Mouse (Mus musculus) testis, adult 2 months (tissue): ENCODE results near the gene Ttc17. TPM values are rescaled to one million over a fixed set of nuclear protein-coding genes. Genes with fewer than 3 reads are reported as not detected.

Experiments
- H3K27ac ChIP-seq: fragments of 200-500 bp; 2 replicates; pipeline ENCODE4 v1.5.1; 2012; ENCODE audit warnings: low read depth, low read length; ENCODE audit not compliant: control insufficient read depth, insufficient read depth
- H3K27me3 ChIP-seq: fragments of 200-500 bp; 2 replicates; pipeline ENCODE4 v1.6.1; 2012; ENCODE audit warnings: mild to moderate bottlenecking, low read length, moderate library complexity; ENCODE audit not compliant: control insufficient read depth, insufficient read depth
- H3K36me3 ChIP-seq: fragments of 200-500 bp; 2 replicates; pipeline ENCODE4 v1.6.1; 2012; ENCODE audit warnings: mild to moderate bottlenecking, low read length; ENCODE audit not compliant: control insufficient read depth, insufficient read depth
- H3K4me1 ChIP-seq: fragments of 200-500 bp; 2 replicates; pipeline ENCODE4 v1.6.1; 2012; ENCODE audit warnings: low read length; ENCODE audit not compliant: control insufficient read depth, insufficient read depth
- H3K4me3 ChIP-seq: fragments of 200-500 bp; 2 replicates; pipeline ENCODE4 v1.5.1; 2012; ENCODE audit warnings: low read depth, mild to moderate bottlenecking, low read length, moderate library complexity, mixed read lengths; ENCODE audit not compliant: control insufficient read depth
- CTCF ChIP-seq: fragments of 200-500 bp; IDR thresholded peaks from 2 replicates; pipeline ENCODE4 v1.5.1; 2012; ENCODE audit warnings: low read depth, mild to moderate bottlenecking, inconsistent platforms, low read length, moderate library complexity; ENCODE audit not compliant: control insufficient read depth, insufficient read depth, insufficient replicate concordance
- POLR2A ChIP-seq: fragments of 200-500 bp; IDR thresholded peaks from 2 replicates; pipeline ENCODE4 v1.6.1; 2012; ENCODE audit warnings: low read depth, mild to moderate bottlenecking, inconsistent platforms, low read length, moderate library complexity; ENCODE audit not compliant: control insufficient read depth
- polyA plus RNA-seq: library from polyadenylated mRNA; depleted of rRNA; stranded (reverse); fragments of >200 nt; gene quantifications from 2 replicates; pipeline ENCODE4 v1.2.3, GENCODE M21; 2012; rRNA removed

The Ttc17 gene
- polyA plus RNA-seq, 1 experiment = 4.3 TPM

DNA sequence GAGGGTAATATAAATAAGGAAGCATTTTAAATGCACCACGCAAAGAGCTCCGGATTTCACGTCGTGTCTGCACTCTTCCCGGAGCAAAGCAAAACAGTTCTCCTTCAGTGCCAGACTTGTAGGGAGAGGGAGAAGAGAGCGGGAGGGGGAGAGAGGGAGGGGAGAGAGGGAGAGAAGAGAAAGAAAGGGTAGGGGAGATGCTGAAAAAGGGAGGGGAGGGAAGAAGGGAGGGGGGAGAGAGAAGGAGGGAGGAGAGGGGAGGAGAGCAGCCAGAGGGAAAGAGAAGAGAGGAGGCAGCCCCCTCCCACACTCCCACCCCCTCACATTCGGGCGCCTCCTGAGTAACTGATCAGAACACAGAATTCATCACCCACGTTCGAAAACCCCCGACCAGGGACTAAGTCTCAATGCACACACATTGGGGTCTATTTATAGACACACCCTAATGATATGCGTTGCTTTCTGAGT lies 141.8 kb downstream of the Ttc17 start:
- H3K4me1 ChIP-seq = peaks cover 24% of the 10 kb centered on the region
- H3K27ac ChIP-seq = no peak overlapping the region
- no peaks in the 10 kb centered on the region for H3K27me3 ChIP-seq
- no peak for TF ChIP-seq CTCF
- H3K36me3 ChIP-seq = no peaks in the 10 kb centered on the region
- peak overlapping the region; percentile 50 for H3K4me3 ChIP-seq

- Histone ChIP-seq H3K36me3 (no peaks in the 10 kb centered on the region), H3K27ac (no peak overlapping the region), H3K4me1 (peaks cover 24% of the 10 kb centered on the region), H3K27me3 (no peaks in the 10 kb centered on the region), H3K4me3 (peak overlapping the region; percentile 50)
- TF ChIP-seq POLR2A (no peak), CTCF (no peak)
Measured at GRCm38 (mm10) chr2:94264006-94264405, 142.5 kb downstream of the Ttc17 start.

- no peaks in the 10 kb centered on the region for H3K27me3 ChIP-seq
- peak overlapping the region; percentile 56 for H3K4me3 ChIP-seq
- no peaks in the 10 kb centered on the region for H3K36me3 ChIP-seq
- TF ChIP-seq CTCF (no peak), POLR2A (no peak)
- no peak overlapping the region for H3K27ac ChIP-seq
- peaks cover 24% of the 10 kb centered on the region for H3K4me1 ChIP-seq
Measured at GRCm38 (mm10) chr2:94263530-94263937, 143.0 kb downstream of the Ttc17 start.

DNA sequence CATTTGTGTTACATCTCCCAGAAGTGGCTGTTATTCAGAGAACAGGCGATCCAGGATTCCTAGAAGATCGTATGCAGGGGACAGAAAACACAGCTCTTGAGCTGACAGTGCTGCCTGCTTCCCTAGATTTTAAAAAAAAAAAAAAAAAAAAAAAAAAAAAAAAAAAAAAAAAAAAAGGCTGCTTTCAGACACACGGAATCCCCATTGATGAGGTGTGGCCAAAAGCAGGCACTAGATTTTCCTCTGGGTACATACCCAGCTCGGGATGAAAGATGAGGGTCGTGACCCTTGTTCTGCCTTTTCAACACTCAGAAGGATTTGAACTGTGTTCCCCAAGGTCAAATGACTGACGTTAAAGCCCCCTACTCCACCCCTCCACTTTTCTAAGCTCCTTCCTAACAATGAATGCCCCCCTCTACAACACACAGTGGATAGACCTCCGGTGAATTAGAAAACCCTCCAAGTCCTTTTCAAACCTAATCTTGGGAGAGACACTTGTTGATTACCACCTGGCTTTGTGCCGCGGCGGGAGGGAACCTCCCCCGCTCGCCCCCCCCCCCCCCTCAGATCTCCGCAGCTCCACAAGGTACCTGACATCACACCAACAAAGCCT lies 143.5 kb downstream of the Ttc17 start:
- Histone ChIP-seq H3K4me1 (peaks cover 24% of the 10 kb centered on the region), H3K27ac (no peak overlapping the region)

DNA sequence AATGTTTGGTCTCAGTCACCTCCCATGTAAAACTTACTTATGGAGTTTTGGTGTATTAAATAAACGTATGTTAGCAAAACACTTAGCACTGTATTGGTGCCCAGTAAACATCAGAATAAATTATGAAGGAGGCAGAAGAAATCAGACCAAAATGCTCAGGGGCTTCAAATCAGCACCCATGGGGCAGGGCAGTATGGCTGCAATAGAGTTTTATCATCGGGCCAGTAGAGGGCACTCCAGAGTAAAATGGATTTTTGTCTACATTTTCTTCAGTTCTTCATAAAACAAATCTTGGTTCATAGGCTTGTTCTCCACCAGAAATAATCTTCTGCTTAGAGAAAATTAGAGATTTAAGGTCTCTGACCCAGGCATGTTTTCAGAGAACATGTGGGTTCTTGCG lies 152.4 kb downstream of the Ttc17 start:
- no peak overlapping the region for H3K27ac ChIP-seq

More for the DNA sequence above, 143.5 kb downstream of the Ttc17 start:
- peak overlapping the region; percentile 56 for H3K4me3 ChIP-seq
- H3K36me3 ChIP-seq = no peaks in the 10 kb centered on the region
- H3K27me3 ChIP-seq = no peaks in the 10 kb centered on the region
- TF ChIP-seq CTCF (no peak), POLR2A (no peak)

More for the DNA sequence above, 152.4 kb downstream of the Ttc17 start:
- Histone ChIP-seq H3K36me3 (no peaks in the 10 kb centered on the region), H3K4me3 (no peak overlapping the region), H3K27me3 (no peaks in the 10 kb centered on the region), H3K4me1 (peaks cover 3% of the 10 kb centered on the region)
- TF ChIP-seq POLR2A (no peak), CTCF (no peak; the same call in 1 of the 2 replicates)

Other genes with a start within 250 kb of the Ttc17 start
- gene Hsd17b12, start 248.7 kb downstream of the Ttc17 start, polyA plus RNA-seq = 7.3 and 8.0 TPM in 2 replicates
- gene Api5, start 31.4 kb upstream of the Ttc17 start, polyA plus RNA-seq = 17.1 and 19.1 TPM in 2 replicates